Mouse (Mus musculus) liver, embryonic 12.5 days (tissue): ENCODE measurements around the gene Rpl36-ps4. TPM values are rescaled to one million over a fixed set of nuclear protein-coding genes. Genes with fewer than 3 reads are reported as not detected.
"Not testable (repeated sequence)": the region's sequence is repeated elsewhere in the genome, so short reads cannot be mapped to it uniquely, and the experiment has no call there.

Source experiments
- ATAC-seq: fragments of 200-750 bp; cut with Nextera tagmentation; 2 replicates; pipeline ENCODE4 v1.8.0; 2017; ENCODE audit warnings: moderate number of reproducible peaks, mild to moderate bottlenecking, moderate library complexity
- H3K27ac ChIP-seq: fragments of 300-500 bp; sonication (generic); 2 replicates; pipeline ENCODE4 v1.5.1; 2016; ENCODE audit warnings: mild to moderate bottlenecking
- H3K27me3 ChIP-seq: fragments of 300-500 bp; sonication (generic); replicated peaks from 2 replicates; pipeline ENCODE4 v1.6.1; 2016; ENCODE audit warnings: mild to moderate bottlenecking, moderate library complexity
- H3K36me3 ChIP-seq: fragments of 300-500 bp; sonication (generic); 2 replicates; pipeline ENCODE4 v1.6.1; 2016; ENCODE audit warnings: mild to moderate bottlenecking, moderate library complexity
- H3K4me1 ChIP-seq: fragments of 300-500 bp; sonication (generic); 2 replicates; pipeline ENCODE4 v1.6.1; 2016
- H3K4me2 ChIP-seq: fragments of 300-500 bp; sonication (generic); 2 replicates; pipeline ENCODE4 v1.6.1; 2016; ENCODE audit warnings: mild to moderate bottlenecking, moderate library complexity
- H3K4me3 ChIP-seq: fragments of 300-500 bp; sonication (generic); 2 replicates; pipeline ENCODE4 v1.5.1; 2016; ENCODE audit warnings: mild to moderate bottlenecking, moderate library complexity
- H3K9ac ChIP-seq: fragments of 300-500 bp; sonication (generic); 2 replicates; pipeline ENCODE4 v1.6.1; 2016; ENCODE audit warnings: mild to moderate bottlenecking, moderate library complexity
- H3K9me3 ChIP-seq: fragments of 300-500 bp; sonication (generic); replicated peaks from 2 replicates; pipeline ENCODE4 v1.6.1; 2016; ENCODE audit warnings: mild to moderate bottlenecking, moderate library complexity
- WGBS: fragments of 180-500 bp; shearing (Covaris S2); methylation state at CpG from one replicate; pipeline ENCODE4 v1.1.7; 2016; ENCODE audit not compliant: insufficient replicate concordance; 5-methylcytosine and 5-hydroxymethylcytosine counted together
- polyA plus RNA-seq: library from polyadenylated mRNA; unstranded; fragments of >200 nt; fragmentation: Nextera tagmentation; extraction: Ambion mirVana; gene quantifications from 2 replicates; pipeline ENCODE4 v1.2.1, GENCODE M21; 2016

The Rpl36-ps4 gene
- polyA plus RNA-seq, 1 experiment from 2014 or later = not detected

DNA sequence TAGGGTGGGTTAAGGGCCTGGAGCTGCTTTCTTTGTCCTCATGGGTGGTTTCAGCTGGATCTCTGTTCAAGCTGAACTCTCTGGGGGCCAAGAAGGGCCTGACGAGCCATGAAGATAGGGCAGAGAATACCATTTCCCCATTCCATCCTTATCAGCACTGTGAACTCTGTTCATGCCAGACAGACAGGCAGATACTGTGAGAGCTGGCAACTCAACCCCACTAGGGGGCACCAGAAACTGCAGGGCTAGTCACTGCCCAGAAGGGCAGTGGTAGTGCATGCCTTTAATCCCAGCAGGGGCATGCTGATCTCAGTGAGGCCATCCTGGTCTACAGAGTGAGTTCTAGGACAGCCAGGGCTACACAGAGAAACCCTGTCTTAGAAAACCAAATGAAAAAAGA lies 38.2 kb upstream of the Rpl36-ps4 start:
- 0% methylated on average over 1 of the region's 1 CpGs for WGBS

GRCm38 (mm10) chr17:87897175-87897574 lies 23.6 kb upstream of the Rpl36-ps4 start:
- ATAC-seq = no peak
- WGBS = 75% methylated on average over 6 of the region's 6 CpGs

More for the DNA sequence above, 38.2 kb upstream of the Rpl36-ps4 start:
- Histone ChIP-seq H3K9ac (no peak overlapping the region), H3K9me3 (no peaks in the 10 kb centered on the region), H3K4me2 (no peak overlapping the region), H3K27ac (no peak overlapping the region), H3K36me3 (no peaks in the 10 kb centered on the region), H3K4me1 (no peaks in the 10 kb centered on the region), H3K27me3 (no peaks in the 10 kb centered on the region), H3K4me3 (no peak overlapping the region)
- peak; percentile 71 for ATAC-seq

GRCm38 (mm10) chr17:87900677-87901076 lies 20.1 kb upstream of the Rpl36-ps4 start:
- peaks cover 4% of the 10 kb centered on the region; the same call in 1 of the 2 replicates for H3K9me3 ChIP-seq
- 74% methylated on average over 4 of the region's 4 CpGs for WGBS

More at GRCm38 (mm10) chr17:87897175-87897574, 23.6 kb upstream of the Rpl36-ps4 start:
- no peak overlapping the region for H3K9ac ChIP-seq
- no peak overlapping the region for H3K4me3 ChIP-seq
- H3K4me2 ChIP-seq = no peak overlapping the region
- no peaks in the 10 kb centered on the region for H3K4me1 ChIP-seq
- peaks cover 9% of the 10 kb centered on the region; the same call in 1 of the 2 replicates for H3K9me3 ChIP-seq
- no peaks in the 10 kb centered on the region for H3K36me3 ChIP-seq
- H3K27me3 ChIP-seq = no peaks in the 10 kb centered on the region
- no peak overlapping the region for H3K27ac ChIP-seq

DNA sequence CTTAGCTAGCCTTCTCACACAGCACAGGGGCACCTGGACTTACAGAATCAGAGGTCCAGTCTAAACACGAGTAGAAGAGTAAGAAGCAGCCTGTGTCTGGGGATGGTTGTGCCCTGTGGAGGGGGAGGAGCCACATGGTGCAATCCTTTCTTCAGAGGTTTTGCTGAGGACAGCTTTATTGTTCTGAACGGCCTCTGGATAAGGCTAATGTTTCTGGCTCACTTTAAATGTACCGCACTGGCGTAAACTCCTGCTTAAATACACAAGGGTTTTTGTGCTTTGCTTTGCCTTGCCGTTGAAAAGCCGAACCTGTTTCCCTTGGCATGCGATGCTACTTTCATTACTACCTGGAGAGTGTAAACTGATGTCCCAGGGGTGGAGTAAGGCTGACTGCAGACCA lies 19.6 kb upstream of the Rpl36-ps4 start:
- Histone ChIP-seq H3K4me1 (no peaks in the 10 kb centered on the region), H3K4me2 (no peak overlapping the region), H3K27me3 (no peaks in the 10 kb centered on the region), H3K27ac (no peak overlapping the region), H3K9me3 (no peaks in the 10 kb centered on the region), H3K9ac (no peak overlapping the region), H3K4me3 (no peak overlapping the region), H3K36me3 (no peaks in the 10 kb centered on the region)
- no peak for ATAC-seq
- 63% methylated on average over 7 of the region's 7 CpGs for WGBS

More at GRCm38 (mm10) chr17:87900677-87901076, 20.1 kb upstream of the Rpl36-ps4 start:
- Histone ChIP-seq H3K27ac (no peak overlapping the region), H3K36me3 (no peaks in the 10 kb centered on the region), H3K4me2 (no peak overlapping the region), H3K4me3 (no peak overlapping the region), H3K9ac (no peak overlapping the region), H3K4me1 (no peaks in the 10 kb centered on the region), H3K27me3 (no peaks in the 10 kb centered on the region)
- no peak; the same call in 1 of the 2 replicates for ATAC-seq

GRCm38 (mm10) chr17:87903213-87903612 lies 17.6 kb upstream of the Rpl36-ps4 start:
- H3K9me3 ChIP-seq = no peaks in the 10 kb centered on the region
- no peak overlapping the region for H3K9ac ChIP-seq
- H3K27ac ChIP-seq = no peak overlapping the region
- no peaks in the 10 kb centered on the region for H3K4me1 ChIP-seq
- WGBS = 51% methylated on average over 6 of the region's 6 CpGs
- ATAC-seq = no peak
- H3K4me2 ChIP-seq = no peak overlapping the region
- H3K27me3 ChIP-seq = no peaks in the 10 kb centered on the region
- H3K4me3 ChIP-seq = no peak overlapping the region
- no peaks in the 10 kb centered on the region for H3K36me3 ChIP-seq

DNA sequence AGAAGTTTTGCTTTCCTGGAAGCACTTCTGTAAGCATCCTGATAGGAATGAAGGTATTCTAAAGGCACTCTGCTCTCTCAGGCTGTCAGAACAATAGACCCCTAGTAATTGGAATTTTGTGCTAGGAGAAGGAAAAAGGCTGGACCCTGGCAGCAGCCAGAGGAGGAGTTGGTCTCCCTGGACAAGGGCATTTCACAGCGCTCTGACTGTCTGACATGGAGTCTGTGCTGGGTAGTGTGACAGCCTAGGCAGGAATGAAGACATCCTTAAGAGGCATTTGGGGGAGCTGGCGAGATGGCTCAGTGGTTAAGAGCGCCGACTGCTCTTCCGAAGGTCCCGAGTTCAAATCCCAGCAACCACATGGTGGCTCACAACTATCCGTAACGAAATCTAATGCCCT lies 17.1 kb upstream of the Rpl36-ps4 start:
- H3K9me3 ChIP-seq = no peaks in the 10 kb centered on the region
- H3K27ac ChIP-seq = no peak overlapping the region
- 81% methylated on average over 8 of the region's 8 CpGs for WGBS
- no peaks in the 10 kb centered on the region for H3K27me3 ChIP-seq
- H3K4me2 ChIP-seq = no peak overlapping the region
- no peak for ATAC-seq
- no peaks in the 10 kb centered on the region for H3K4me1 ChIP-seq
- no peaks in the 10 kb centered on the region for H3K36me3 ChIP-seq
- H3K9ac ChIP-seq = no peak overlapping the region
- no peak overlapping the region for H3K4me3 ChIP-seq

DNA sequence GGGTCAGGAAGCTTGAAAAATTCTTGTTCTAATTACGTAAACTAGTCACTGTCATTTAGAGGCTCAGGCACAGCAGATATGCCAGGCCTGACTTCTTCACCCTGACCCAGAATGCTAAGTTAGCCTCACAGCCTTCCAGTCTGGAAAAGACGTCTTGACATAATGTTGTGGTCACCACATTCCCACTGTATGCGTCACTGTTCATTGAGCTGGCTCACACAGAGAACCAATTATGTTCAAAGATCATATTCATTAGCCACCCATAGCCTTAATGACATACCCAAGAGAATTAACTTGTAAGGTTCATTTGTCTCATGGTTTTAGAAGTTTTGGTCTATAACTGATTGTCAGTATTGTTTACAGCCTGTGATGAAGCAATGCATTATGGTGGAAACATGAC lies 5.4 kb upstream of the Rpl36-ps4 start:
- Histone ChIP-seq H3K4me3 (no peak overlapping the region), H3K9me3 (0 out of 2 replicates have a peak, but pooled peaks cover 6% of the 10 kb centered on the region), H3K9ac (no peak overlapping the region), H3K4me1 (no peaks in the 10 kb centered on the region), H3K36me3 (no peaks in the 10 kb centered on the region), H3K27me3 (no peaks in the 10 kb centered on the region), H3K4me2 (no peak overlapping the region), H3K27ac (no peak overlapping the region)
- no peak for ATAC-seq
- WGBS = 71% methylated on average over 3 of the region's 3 CpGs

DNA sequence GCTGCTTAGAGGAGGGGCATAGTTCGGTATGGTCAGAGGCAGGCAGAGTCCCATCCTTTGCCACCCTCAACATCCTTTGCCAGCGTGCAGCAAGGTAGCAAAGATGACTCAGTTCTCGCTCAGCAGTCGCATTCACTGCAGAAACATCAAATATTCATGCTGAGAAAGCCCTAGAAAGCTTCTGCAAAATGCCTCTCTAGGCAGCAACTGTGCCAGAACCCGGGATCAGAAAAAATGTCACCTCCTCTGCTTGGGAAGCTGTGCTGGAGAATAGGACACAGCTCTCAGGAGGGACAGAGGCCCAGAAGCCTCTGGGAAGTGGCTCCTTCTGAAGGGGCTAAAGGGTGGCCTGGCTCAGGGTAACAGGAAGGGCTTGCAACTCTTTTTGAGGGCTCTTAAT lies 2.7 kb upstream of the Rpl36-ps4 start:
- H3K4me3 ChIP-seq = no peak overlapping the region
- H3K4me1 ChIP-seq = no peaks in the 10 kb centered on the region
- H3K27ac ChIP-seq = no peak overlapping the region
- no peaks in the 10 kb centered on the region for H3K9me3 ChIP-seq
- WGBS = 64% methylated on average over 5 of the region's 5 CpGs
- H3K4me2 ChIP-seq = no peak overlapping the region
- H3K9ac ChIP-seq = no peak overlapping the region
- no peaks in the 10 kb centered on the region for H3K27me3 ChIP-seq
- no peaks in the 10 kb centered on the region for H3K36me3 ChIP-seq
- ATAC-seq = no peak

- H3K36me3 ChIP-seq = no peaks in the 10 kb centered on the region
- no peak overlapping the region for H3K9ac ChIP-seq
- no peak overlapping the region for H3K4me2 ChIP-seq
- no peak for ATAC-seq
- H3K4me1 ChIP-seq = no peaks in the 10 kb centered on the region
- H3K27ac ChIP-seq = no peak overlapping the region
- no peaks in the 10 kb centered on the region for H3K27me3 ChIP-seq
- no peak overlapping the region for H3K4me3 ChIP-seq
- H3K9me3 ChIP-seq = no peaks in the 10 kb centered on the region
- WGBS = 57% methylated on average over 10 of the region's 10 CpGs
Measured at GRCm38 (mm10) chr17:87934326-87934725, 13.5 kb downstream of the Rpl36-ps4 start.

DNA sequence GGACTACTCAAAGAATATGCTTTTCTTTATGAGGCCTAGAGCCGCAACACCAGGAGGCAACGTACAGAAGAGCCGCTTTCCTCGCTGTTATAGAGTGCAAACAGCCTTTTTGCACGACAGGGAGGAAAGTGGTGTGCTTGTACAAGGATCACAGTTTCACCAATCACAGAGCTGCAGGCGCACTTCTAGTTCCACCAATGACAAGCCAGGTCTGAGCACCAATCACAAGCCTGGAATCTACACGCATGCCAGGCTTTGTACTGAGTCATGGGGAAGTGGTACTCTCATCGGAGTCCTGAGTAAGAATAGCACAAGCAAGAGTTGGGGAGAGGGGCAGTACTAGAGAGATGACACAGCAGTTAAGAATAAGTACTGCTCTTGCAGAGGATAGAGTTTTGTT lies 14.0 kb downstream of the Rpl36-ps4 start:
- H3K4me2 ChIP-seq = no peak overlapping the region
- H3K4me1 ChIP-seq = no peaks in the 10 kb centered on the region
- H3K27ac ChIP-seq = no peak overlapping the region
- no peak overlapping the region for H3K9ac ChIP-seq
- WGBS = 59% methylated on average over 8 of the region's 8 CpGs
- no peaks in the 10 kb centered on the region for H3K36me3 ChIP-seq
- no peaks in the 10 kb centered on the region for H3K9me3 ChIP-seq
- H3K27me3 ChIP-seq = no peaks in the 10 kb centered on the region
- no peak for ATAC-seq
- no peak overlapping the region for H3K4me3 ChIP-seq

GRCm38 (mm10) chr17:87936156-87936555 lies 15.4 kb downstream of the Rpl36-ps4 start:
- no peaks in the 10 kb centered on the region for H3K9me3 ChIP-seq
- 63% methylated on average over 4 of the region's 4 CpGs for WGBS
- no peak overlapping the region for H3K4me3 ChIP-seq
- no peak overlapping the region for H3K4me2 ChIP-seq
- no peaks in the 10 kb centered on the region for H3K36me3 ChIP-seq
- H3K9ac ChIP-seq = no peak overlapping the region
- no peak overlapping the region for H3K27ac ChIP-seq
- H3K4me1 ChIP-seq = no peaks in the 10 kb centered on the region
- H3K27me3 ChIP-seq = no peaks in the 10 kb centered on the region
- no peak for ATAC-seq

DNA sequence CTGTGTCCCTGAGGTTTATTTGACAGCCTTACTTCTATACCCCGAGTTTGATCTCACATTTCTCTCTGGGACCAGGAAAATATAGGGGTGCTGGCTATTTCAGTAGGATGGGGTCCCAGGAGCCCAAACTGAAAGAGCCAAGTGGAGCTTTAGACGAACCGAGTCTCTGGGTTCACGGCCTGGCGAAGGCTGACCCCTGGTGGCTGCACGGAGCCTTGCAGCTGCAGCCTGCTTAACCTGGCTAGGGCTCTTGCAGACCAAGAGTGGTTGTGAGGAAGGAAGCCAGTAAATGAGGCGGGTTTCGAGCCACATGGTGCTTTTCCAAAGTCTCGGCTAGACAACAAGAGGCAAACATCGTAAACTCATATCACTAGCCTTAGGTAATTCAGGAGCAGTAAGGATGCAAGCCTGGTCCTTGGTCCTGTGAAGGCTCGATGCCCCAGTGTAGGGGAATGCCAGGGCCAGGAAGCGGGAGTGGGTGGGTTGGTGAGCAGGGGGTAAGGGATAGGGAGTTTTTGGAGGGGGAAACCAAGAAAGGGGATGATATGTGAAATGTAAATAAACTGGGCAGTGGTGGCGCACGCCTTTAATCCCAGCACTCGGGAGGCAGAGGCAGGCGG lies 28.3 kb downstream of the Rpl36-ps4 start:
- H3K9me3 ChIP-seq = no peaks in the 10 kb centered on the region
- H3K27ac ChIP-seq = no peak overlapping the region
- 37% methylated on average over 16 of the region's 16 CpGs for WGBS
- no peak overlapping the region for H3K9ac ChIP-seq
- H3K27me3 ChIP-seq = no peaks in the 10 kb centered on the region
- no peaks in the 10 kb centered on the region for H3K4me1 ChIP-seq
- 0 out of 2 replicates have a peak overlapping the region, but pooled peaks have one; percentile 22 for H3K4me2 ChIP-seq
- H3K4me3 ChIP-seq = no peak overlapping the region
- no peak for ATAC-seq
- H3K36me3 ChIP-seq = no peaks in the 10 kb centered on the region

- not testable (repeated sequence) for H3K36me3 ChIP-seq, H3K4me1 ChIP-seq, H3K27me3 ChIP-seq, H3K9ac ChIP-seq, H3K4me3 ChIP-seq, H3K4me2 ChIP-seq, ATAC-seq, H3K9me3 ChIP-seq, H3K27ac ChIP-seq
- 61% methylated on average over 13 of the region's 13 CpGs for WGBS
Measured at GRCm38 (mm10) chr17:87954618-87955124, 33.9 kb downstream of the Rpl36-ps4 start.
